Mouse (Mus musculus) hematopoietic stem cell, adult 5-6 weeks (primary cell): ENCODE measurements at regions not wholly inside any gene's neighbourhood (a gene's known extent, or its start where the extent isn't known, plus 50 kb on each side); places are given as distances from the start of the nearest gene placed in this dataset.

ENCODE experiments used
- ATAC-seq, 2 experiments: fragments of 125-278 bp in 1 of 2; replicated peaks in 1 of 2; 2 replicates each; pipeline ENCODE4 v1.8.0; 2016 to 2017; ENCODE audit warnings: inconsistent platforms in 2 of 2, mild to moderate bottlenecking in 2 of 2, moderate number of reproducible peaks in 2 of 2, low read depth in 1 of 2, moderate TSS enrichment in 1 of 2; ENCODE audit not compliant: low FRiP score in 2 of 2, poor library complexity in 2 of 2, severe bottlenecking in 2 of 2, insufficient read depth in 1 of 2, low TSS enrichment in 1 of 2

- no peak for ATAC-seq
Measured at GRCm38 (mm10) chr6:31053003-31053402, 94.1 kb upstream of the Klf14 start.

- no peak for ATAC-seq
Measured at GRCm38 (mm10) chr6:31056786-31057566, 98.1 kb upstream of the Klf14 start.

- ATAC-seq, result no peak
Measured at GRCm38 (mm10) chr6:31058299-31058698, 99.4 kb upstream of the Klf14 start.

GRCm38 (mm10) chr6:31058961-31059360 is 100.1 kb upstream of the Klf14 start:
- no peak for ATAC-seq

GRCm38 (mm10) chr6:31061813-31062212 is 102.9 kb upstream of the Klf14 start:
- ATAC-seq, result no peak

GRCm38 (mm10) chr6:31065419-31065818 is 106.5 kb upstream of the Klf14 start:
- no peak; a peak in 1 of 4 replicates for ATAC-seq

DNA sequence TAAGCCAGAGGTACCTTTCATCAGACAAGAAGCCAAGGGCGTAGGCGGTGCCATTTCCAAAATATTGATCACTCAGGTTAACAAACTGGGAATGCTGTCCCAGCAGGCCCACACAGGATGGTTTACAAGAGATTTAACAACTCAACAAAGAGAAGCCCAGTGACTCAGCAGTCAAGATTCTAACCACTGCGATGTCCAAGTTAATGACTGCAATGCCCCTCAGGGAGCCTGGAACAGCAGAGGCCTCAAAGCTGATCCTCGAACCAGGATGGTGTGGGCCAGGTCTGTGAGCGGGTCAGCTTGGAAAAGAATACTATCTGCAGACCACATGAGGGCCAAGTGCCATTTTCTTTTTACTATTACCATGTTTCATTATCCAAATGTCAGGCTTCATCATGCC is 108.0 kb upstream of the Klf14 start:
- no peak for ATAC-seq

- no peak for ATAC-seq
Measured at GRCm38 (mm10) chr6:31067453-31067852, 108.6 kb upstream of the Klf14 start.

GRCm38 (mm10) chr6:31069243-31069642 is 110.4 kb upstream of the Klf14 start:
- no peak for ATAC-seq

DNA sequence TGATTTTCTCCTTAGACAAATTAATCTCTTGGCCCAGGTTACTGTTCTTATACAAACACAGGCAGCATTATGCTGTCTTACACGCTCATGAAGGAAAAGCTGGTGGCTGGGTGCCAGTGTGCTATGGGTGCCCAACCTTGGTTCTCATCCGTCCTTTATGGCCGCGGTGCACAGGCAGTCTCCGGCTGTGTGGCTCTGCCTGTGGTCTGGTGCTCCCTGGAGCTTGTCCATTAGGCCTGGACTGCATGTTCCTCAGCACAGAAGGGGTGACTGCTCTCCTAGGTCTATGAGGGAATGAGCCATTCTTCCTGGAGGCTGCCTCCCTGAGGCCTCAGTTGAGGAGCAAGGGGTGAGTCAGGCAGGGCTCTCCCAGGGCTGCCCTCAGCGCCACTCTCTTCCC is 111.7 kb upstream of the Klf14 start:
- ATAC-seq, result no peak

DNA sequence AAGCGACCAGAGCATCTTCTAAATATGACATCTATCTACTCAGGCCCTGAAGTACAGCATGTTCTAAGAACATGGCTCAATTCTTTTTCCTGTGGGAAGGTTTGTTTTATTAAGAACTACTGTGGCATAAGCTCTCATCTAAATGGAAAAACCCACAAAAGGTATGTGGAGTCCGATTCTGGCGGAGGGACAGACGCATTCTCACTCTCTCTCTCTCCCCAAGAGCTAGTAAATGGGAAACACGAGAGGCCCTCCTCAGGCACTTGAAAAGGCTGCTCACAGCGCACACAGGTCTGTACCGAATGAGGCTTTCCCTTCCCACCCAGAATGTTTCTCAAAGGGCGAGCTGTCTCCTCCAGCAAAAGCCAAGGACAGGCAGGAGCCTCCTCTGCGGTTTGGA is 112.1 kb upstream of the Klf14 start:
- ATAC-seq, result no peak

DNA sequence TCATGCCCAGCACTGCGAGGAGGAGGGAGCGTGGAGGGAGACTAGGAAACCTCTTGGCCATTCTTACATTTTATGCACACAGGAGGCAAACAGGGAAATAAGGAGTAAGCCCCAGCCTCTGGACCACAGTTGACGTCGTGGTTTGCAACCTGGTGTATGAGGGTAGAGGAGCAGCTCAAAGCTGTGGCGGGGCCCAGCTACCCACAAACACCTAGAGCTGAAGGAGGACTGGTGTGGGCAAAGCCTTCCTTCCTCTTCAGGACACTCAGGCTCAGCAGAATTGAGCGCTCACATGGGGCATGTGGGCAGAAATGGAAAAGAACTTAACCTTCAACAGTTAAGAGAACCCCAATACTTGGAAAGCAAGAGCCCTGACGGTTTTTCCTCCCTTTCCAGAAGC is 113.2 kb upstream of the Klf14 start:
- ATAC-seq, result peak; percentile 75 to 79

GRCm38 (mm10) chr6:31072559-31072958 is 113.7 kb upstream of the Klf14 start:
- ATAC-seq, result no peak

DNA sequence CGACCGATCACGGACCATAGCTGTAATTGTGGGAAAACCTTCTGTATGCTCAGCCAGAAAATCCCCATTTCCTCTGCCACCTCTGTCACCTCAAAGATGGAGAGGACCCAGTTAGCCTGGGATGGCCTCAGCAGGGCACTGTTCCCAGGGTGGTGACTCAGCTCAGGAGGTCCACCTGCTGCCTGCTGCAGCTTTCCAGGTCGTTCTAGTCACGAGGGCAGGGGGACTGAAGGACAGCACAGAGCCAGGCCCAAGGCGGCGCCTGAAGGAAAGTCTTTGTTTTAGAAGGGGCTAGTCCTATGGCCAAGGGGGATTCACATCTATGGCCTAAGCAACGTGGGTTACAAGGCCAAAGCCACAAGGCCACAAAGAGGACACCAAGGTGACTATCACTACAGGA is 114.5 kb upstream of the Klf14 start:
- no peak for ATAC-seq

DNA sequence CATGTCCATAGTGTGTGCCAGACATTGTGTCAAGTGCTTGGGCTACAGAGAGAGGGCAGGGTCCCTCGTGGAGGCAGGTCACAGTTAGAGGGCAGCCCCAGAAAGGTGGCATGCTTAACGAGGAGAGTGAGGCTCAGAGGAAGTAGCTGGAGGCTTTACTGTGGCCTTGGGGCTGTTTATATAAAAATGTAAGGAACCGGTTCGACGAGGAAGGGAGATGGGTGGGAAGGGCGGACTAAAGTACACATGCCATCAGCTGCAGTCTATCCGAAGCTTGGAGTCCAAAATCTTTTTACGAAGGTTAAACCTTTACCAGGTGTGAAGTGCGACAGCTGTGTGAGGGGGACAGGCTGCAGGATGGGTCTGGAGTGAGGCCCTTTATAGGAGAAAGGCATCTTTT is 115.5 kb upstream of the Klf14 start:
- ATAC-seq, result no peak

DNA sequence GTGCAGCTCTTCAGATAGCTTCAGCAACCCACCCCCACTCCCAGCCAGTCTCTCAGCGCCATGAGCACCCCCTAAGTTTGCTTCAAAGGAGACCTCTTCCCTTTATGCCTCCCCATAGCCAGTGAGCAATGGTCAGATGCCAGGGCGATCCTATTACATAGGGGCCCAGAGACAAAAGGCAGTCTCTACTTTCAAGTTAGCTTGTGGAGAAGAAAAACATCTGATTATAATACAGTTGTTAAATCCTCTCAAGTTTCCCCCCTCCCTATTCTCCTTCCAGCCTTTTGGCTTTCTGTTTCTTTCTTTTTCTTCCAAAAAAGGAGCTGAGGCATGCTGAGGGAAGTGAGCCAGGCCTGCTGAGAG is 116.3 kb upstream of the Klf14 start:
- no peak for ATAC-seq

DNA sequence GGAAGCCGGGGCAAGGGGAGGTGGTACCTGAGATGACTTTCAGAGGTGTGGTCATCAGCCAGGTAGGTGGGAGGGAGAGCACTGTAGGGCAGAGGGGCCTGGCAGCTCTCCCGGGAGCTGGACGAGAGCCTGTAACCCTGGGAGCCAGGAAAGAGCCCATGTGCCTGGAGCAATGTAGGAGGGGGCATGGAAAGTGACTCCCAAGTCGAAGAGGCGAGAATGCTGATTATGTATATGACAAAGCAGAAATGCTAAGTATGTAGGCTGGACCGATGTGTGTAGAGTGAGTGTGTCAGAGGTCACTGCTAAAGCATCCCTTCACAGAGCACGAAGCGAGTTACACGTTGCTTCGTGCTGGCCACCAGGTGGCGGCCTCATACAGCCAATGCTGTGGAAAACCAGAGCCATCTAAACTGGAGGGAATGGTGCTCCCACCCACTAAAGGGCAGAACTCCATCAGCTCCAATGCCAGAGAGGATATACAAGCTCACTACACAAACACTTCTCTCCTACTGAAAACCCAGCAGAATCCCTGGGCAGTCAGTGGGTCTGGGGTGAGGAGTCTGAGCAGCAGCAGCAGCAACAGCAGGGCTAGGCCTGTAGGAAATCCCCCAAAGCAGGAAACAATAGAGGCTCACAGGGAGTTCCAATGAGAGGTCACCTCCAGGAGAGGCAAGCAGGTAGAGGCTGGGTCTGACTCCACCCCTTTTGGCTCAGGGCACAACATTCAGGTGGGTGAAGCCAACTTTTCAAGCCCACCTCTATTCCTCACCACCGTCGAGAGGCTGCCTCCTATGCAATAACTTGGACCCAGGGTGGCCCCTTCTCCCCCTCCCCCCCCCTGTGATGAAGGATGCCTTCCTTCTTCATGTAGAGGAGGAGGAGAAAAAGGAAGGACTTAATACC is 116.9 kb upstream of the Klf14 start:
- ATAC-seq, result peak in 1 of 2 experiments; percentile 34; a peak in 1 of 4 replicates

GRCm38 (mm10) chr6:31076478-31076834 is 117.6 kb upstream of the Klf14 start:
- ATAC-seq, result no peak

DNA sequence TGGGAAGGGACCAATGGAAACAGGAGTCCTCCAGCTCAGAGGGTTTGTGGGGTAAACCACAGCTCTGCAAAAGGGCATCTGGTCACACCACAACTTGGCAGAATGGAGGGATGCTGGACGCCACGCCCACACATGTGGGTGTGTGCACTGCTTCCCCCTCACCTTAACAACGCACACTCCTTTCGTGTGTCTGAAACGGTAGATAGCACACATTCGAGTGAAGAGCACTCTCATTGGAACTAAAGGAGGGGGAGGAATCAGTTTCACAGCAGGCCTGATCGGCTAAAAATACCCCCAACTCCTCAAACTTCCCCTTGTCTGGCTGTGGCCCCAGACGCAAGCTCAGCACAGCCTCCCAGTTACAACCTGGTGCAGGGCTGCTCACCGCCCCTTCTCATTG is 118.3 kb upstream of the Klf14 start:
- ATAC-seq, result no peak
